Mouse (Mus musculus) hindbrain, postnatal 0 days (tissue): Measurements from ENCODE around the gene Rela. TPM values are rescaled to one million over a fixed set of nuclear protein-coding genes. Genes with fewer than 3 reads are reported as not detected.
A peak's percentile ranks its signal among the peaks of the same experiment; 100 is the strongest.

Experiments
- ATAC-seq: fragments of 200-750 bp; cut with Nextera tagmentation; 2 replicates; pipeline ENCODE4 v1.8.0; 2017; ENCODE audit warnings: mild to moderate bottlenecking, moderate TSS enrichment, moderate library complexity
- DNase-seq: peaks from one replicate; pipeline ENCODE4 v3.0.0-alpha.2; 2015; ENCODE audit warnings: low spot score
- H3K27ac ChIP-seq: fragments of 300-500 bp; sonication (generic); 2 replicates; pipeline ENCODE4 v1.5.1; 2014; ENCODE audit warnings: mild to moderate bottlenecking
- H3K27me3 ChIP-seq: fragments of 300-500 bp; sonication (generic); 2 replicates; pipeline ENCODE4 v1.6.1; 2014; ENCODE audit warnings: low read length, mixed read lengths; ENCODE audit not compliant: insufficient read depth
- H3K36me3 ChIP-seq: fragments of 300-500 bp; sonication (generic); 2 replicates; pipeline ENCODE4 v1.6.1; 2014; ENCODE audit warnings: low read length, mixed read lengths; ENCODE audit not compliant: insufficient read depth
- H3K4me1 ChIP-seq: fragments of 300-500 bp; sonication (generic); 2 replicates; pipeline ENCODE4 v1.6.1; 2014; ENCODE audit warnings: antibody characterized with exemption, low read length, mixed read lengths; ENCODE audit not compliant: insufficient read depth
- H3K4me2 ChIP-seq: fragments of 300-500 bp; sonication (generic); 2 replicates; pipeline ENCODE4 v1.6.1; 2014; ENCODE audit warnings: low read depth, mild to moderate bottlenecking, low read length, moderate library complexity, mixed read lengths
- H3K4me3 ChIP-seq: fragments of 300-500 bp; sonication (generic); 2 replicates; pipeline ENCODE4 v1.5.1; 2014; ENCODE audit warnings: low read length
- H3K9ac ChIP-seq: fragments of 300-500 bp; sonication (generic); replicated peaks from 2 replicates; pipeline ENCODE4 v1.6.1; 2014; ENCODE audit warnings: mild to moderate bottlenecking, low read length, moderate library complexity, mixed read lengths
- H3K9me3 ChIP-seq: fragments of 300-500 bp; sonication (generic); 2 replicates; pipeline ENCODE4 v1.6.1; 2016; ENCODE audit warnings: low read length, mixed read lengths
- CTCF ChIP-seq: IDR thresholded peaks from 2 replicates; pipeline ENCODE4 v1.5.1; 2016; ENCODE audit warnings: antibody characterized with exemption, control low read depth, low read depth
- WGBS: fragments of 180-500 bp; shearing (Covaris S2); extraction: QIAGEN DNeasy Blood & Tissue Kit; methylation state at CpG from one replicate; pipeline ENCODE4 v1.1.7; 2014; 5-methylcytosine and 5-hydroxymethylcytosine counted together
- polyA plus RNA-seq: library from polyadenylated mRNA; unstranded; fragments of >200 nt; fragmentation: Nextera tagmentation; extraction: Ambion mirVana; gene quantifications from 2 replicates; pipeline ENCODE4 v1.2.1, GENCODE M21; 2015
- total RNA-seq: library from RNA; depleted of rRNA; stranded (reverse); fragments of >200 nt; gene quantifications from 2 replicates; pipeline ENCODE4 v1.2.3, GENCODE M21; 2014

Rela gene
- total and polyA plus RNA-seq, 2 experiments from 2014 or later: 30.3 to 40.8 TPM

GRCm38 (mm10) chr19:5662981-5663913 is 26.0 kb downstream of the Rela start, which contains the start of gene Sipa1:
Gene Sipa1, minus strand, starts transcription at chr19:5663707.
- peak within 1 kb of the TSS; percentile 53 for H3K4me2 ChIP-seq
- 5% methylated on average over 32 of the region's 32 CpGs for WGBS
- peak within 1 kb of the TSS; percentile 38 for H3K9ac ChIP-seq
- TF ChIP-seq CTCF: no peak
- peak within 1 kb of the TSS; percentile 60; the same call in 1 of the 2 replicates for H3K27ac ChIP-seq
- no peaks in the 10 kb centered on the region for H3K9me3 ChIP-seq
- DNase-seq: peak; percentile 77
- no peaks in the 10 kb centered on the region for H3K27me3 ChIP-seq
- H3K4me3 ChIP-seq: peak within 1 kb of the TSS; percentile 38
- peak; percentile 84 for ATAC-seq
- H3K4me1 ChIP-seq: no peaks in the 10 kb centered on the region
- peaks cover 38% of the 10 kb centered on the region for H3K36me3 ChIP-seq

GRCm38 (mm10) chr19:5664669-5665257 is 27.5 kb downstream of the Rela start:
- H3K4me1 ChIP-seq: no peaks in the 10 kb centered on the region
- H3K27ac ChIP-seq: no peak overlapping the region
- ATAC-seq (no peak), DNase-seq (no peak)
- no peak overlapping the region for H3K9ac ChIP-seq
- H3K4me2 ChIP-seq: no peak overlapping the region
- 91% methylated on average over 10 of the region's 10 CpGs for WGBS
- H3K36me3 ChIP-seq: peaks cover 43% of the 10 kb centered on the region
- no peaks in the 10 kb centered on the region for H3K27me3 ChIP-seq
- no peaks in the 10 kb centered on the region for H3K9me3 ChIP-seq
- no peak overlapping the region for H3K4me3 ChIP-seq
- TF ChIP-seq CTCF: no peak

GRCm38 (mm10) chr19:5665465-5665864 is 28.2 kb downstream of the Rela start:
- Histone ChIP-seq H3K4me3 (no peak overlapping the region), H3K9me3 (no peaks in the 10 kb centered on the region), H3K4me1 (no peaks in the 10 kb centered on the region), H3K9ac (no peak overlapping the region), H3K27ac (no peak overlapping the region), H3K36me3 (peaks cover 47% of the 10 kb centered on the region), H3K27me3 (no peaks in the 10 kb centered on the region), H3K4me2 (no peak overlapping the region)
- DNase-seq (no peak), ATAC-seq (no peak)
- 89% methylated on average over 15 of the region's 15 CpGs for WGBS
- TF ChIP-seq CTCF: no peak

GRCm38 (mm10) chr19:5666386-5666785 is 29.1 kb downstream of the Rela start:
- H3K36me3 ChIP-seq: peaks cover 52% of the 10 kb centered on the region
- H3K9ac ChIP-seq: no peak overlapping the region
- WGBS: 84% methylated on average over 18 of the region's 18 CpGs
- ATAC-seq (no peak), DNase-seq (no peak)
- no peaks in the 10 kb centered on the region for H3K27me3 ChIP-seq
- no peaks in the 10 kb centered on the region for H3K9me3 ChIP-seq
- H3K27ac ChIP-seq: no peak overlapping the region
- H3K4me3 ChIP-seq: no peak overlapping the region
- no peak overlapping the region for H3K4me2 ChIP-seq
- no peak for TF ChIP-seq CTCF
- no peaks in the 10 kb centered on the region for H3K4me1 ChIP-seq

- H3K36me3 ChIP-seq: peaks cover 72% of the 10 kb centered on the region
- WGBS: 84% methylated on average over 4 of the region's 4 CpGs
- H3K27me3 ChIP-seq: no peaks in the 10 kb centered on the region
- no peak overlapping the region for H3K9ac ChIP-seq
- no peaks in the 10 kb centered on the region for H3K4me1 ChIP-seq
- no peak overlapping the region for H3K4me2 ChIP-seq
- DNase-seq (no peak), ATAC-seq (no peak)
- H3K4me3 ChIP-seq: no peak overlapping the region
- no peak for TF ChIP-seq CTCF
- no peaks in the 10 kb centered on the region for H3K9me3 ChIP-seq
- H3K27ac ChIP-seq: no peak overlapping the region
These were observed 31.1 kb downstream of the Rela start for GRCm38 (mm10) chr19:5668372-5668771.

GRCm38 (mm10) chr19:5680432-5680831 is 43.1 kb downstream of the Rela start:
- Histone ChIP-seq H3K4me3 (no peak overlapping the region), H3K4me2 (no peak overlapping the region), H3K4me1 (no peaks in the 10 kb centered on the region), H3K36me3 (peaks cover 90% of the 10 kb centered on the region), H3K27me3 (no peaks in the 10 kb centered on the region), H3K9me3 (no peaks in the 10 kb centered on the region), H3K9ac (no peak overlapping the region), H3K27ac (no peak overlapping the region)
- DNase-seq (no peak), ATAC-seq (no peak)
- TF ChIP-seq CTCF: no peak
- 82% methylated on average over 4 of the region's 4 CpGs for WGBS

GRCm38 (mm10) chr19:5684236-5684635 is 47.0 kb downstream of the Rela start:
- DNase-seq (no peak), ATAC-seq (no peak)
- Histone ChIP-seq H3K36me3 (peaks cover 68% of the 10 kb centered on the region), H3K27ac (no peak overlapping the region), H3K27me3 (no peaks in the 10 kb centered on the region), H3K4me1 (peaks cover 7% of the 10 kb centered on the region), H3K4me2 (no peak overlapping the region), H3K9ac (no peak overlapping the region), H3K9me3 (no peaks in the 10 kb centered on the region), H3K4me3 (no peak overlapping the region)
- 93% methylated on average over 12 of the region's 12 CpGs for WGBS
- no peak for TF ChIP-seq CTCF
